Comparison of ENCODE assay signal across 13 mouse cellular contexts in the genomic region with DNA sequence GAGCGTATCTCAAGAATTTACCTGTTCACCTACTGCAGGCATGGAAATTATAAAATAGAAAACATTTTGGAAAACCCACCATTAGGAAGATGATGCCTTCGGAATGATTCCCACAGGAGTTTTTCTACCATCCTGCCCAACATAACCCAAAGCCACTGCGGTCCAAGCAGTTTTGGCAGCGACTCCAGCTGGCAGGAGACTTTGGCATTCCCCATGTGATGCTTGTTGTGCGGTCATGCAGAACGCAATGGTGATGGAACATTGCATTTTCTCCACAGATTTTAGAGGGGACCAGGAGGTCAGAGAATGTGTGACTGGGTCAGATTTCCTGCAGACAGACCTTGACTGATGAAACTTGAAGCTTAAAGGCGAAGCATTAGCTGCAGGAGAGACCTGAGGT.
A peak's percentile ranks its signal among the peaks of the same experiment; 100 is the strongest.
DNase-seq lines count a peak whose midpoint lies in the region; ATAC-seq and TF ChIP-seq lines count a peak whose summit lies in the region.
"Had no signal": no experiment of that assay in that cellular context is flagged by ENCODE, and none has a peak within 500 bp of the region (broad histone marks: within the 10 kb centered on the region; RNA-seq: fewer than 3 reads in every experiment).

No protein-coding gene starts in this region.

- no peak for TF ChIP-seq CTCF in kidney, adult 2 months (conservative IDR thresholded peaks at IDR 0.05; ENCODE audit: insufficient read depth, insufficient read length, low read depth, low read length)

- WGBS in kidney, adult 2 months: 66% methylated on average over 7 of the region's 7 CpGs
- WGBS in kidney, embryonic 14.5 days: 85% methylated on average over 7 of the region's 7 CpGs

- H3K36me3 ChIP-seq in kidney, adult 2 months (ENCODE audit: control insufficient read depth, insufficient read depth, low read length): no peaks in the 10 kb centered on the region
- H3K36me3 ChIP-seq in kidney, embryonic 14.5 days (ENCODE audit: control insufficient read depth, insufficient read depth, low read length): no peaks in the 10 kb centered on the region
- H3K36me3 ChIP-seq: heart, embryonic 12.5 days; stomach, embryonic 15.5 days had no signal

- no peak overlapping the region for H3K9ac ChIP-seq in kidney, embryonic 14.5 days (ENCODE audit: low read depth, low read length)
- H3K9ac ChIP-seq: heart, embryonic 12.5 days; liver, postnatal 0 days; stomach, embryonic 15.5 days had no signal

- no peak overlapping the region for H3K4me2 ChIP-seq in kidney, embryonic 14.5 days (replicated peaks; ENCODE audit: low read depth, low read length)
- H3K4me2 ChIP-seq: heart, embryonic 12.5 days; midbrain, embryonic 11.5 days; stomach, embryonic 15.5 days had no signal

- H3K27me3 ChIP-seq in kidney, adult 2 months (replicated peaks; ENCODE audit: control insufficient read depth, insufficient read depth, low read length): no peaks in the 10 kb centered on the region
- no peaks in the 10 kb centered on the region for H3K27me3 ChIP-seq in kidney, embryonic 14.5 days (ENCODE audit: control insufficient read depth, insufficient read depth, low read length)
- H3K27me3 ChIP-seq: heart, embryonic 12.5 days; stomach, embryonic 15.5 days had no signal

- H3K4me3 ChIP-seq in kidney, adult 2 months (ENCODE audit: insufficient read depth, low read depth, low read length): no peak overlapping the region
- no peak overlapping the region for H3K4me3 ChIP-seq in kidney, embryonic 14.5 days (ENCODE audit: low read length)
- H3K4me3 ChIP-seq: heart, embryonic 12.5 days; stomach, embryonic 15.5 days had no signal

- DNase-seq in kidney, adult 2 months: peak; percentile 70
- DNase-seq in cerebellum, adult 11-12 months: peak; percentile 56
- peak; percentile 87 to 89 for DNase-seq in cerebellum, postnatal 25 days
- DNase-seq in kidney, postnatal 4 days: peak; percentile 14 to 34
- no peak for DNase-seq in heart, adult 8-10 months (ENCODE audit: low spot score)
- no peak for DNase-seq in lung, postnatal 4 days
- DNase-seq: adrenal gland, postnatal 25 days; heart, postnatal 36 days; liver, postnatal 0 days had no signal

- H3K27ac ChIP-seq in kidney, adult 2 months (ENCODE audit: insufficient read depth, low read depth, low read length): no peak overlapping the region
- H3K27ac ChIP-seq in kidney, embryonic 14.5 days (ENCODE audit: low read depth, low read length): no peak overlapping the region
- H3K27ac ChIP-seq: stomach, embryonic 15.5 days had no signal

- H3K9me3 ChIP-seq in kidney, embryonic 14.5 days (ENCODE audit: control insufficient read depth, low read length): no peaks in the 10 kb centered on the region
- H3K9me3 ChIP-seq: heart, embryonic 12.5 days; stomach, embryonic 15.5 days had no signal

- no peak for TF ChIP-seq POLR2A in kidney, adult 2 months (IDR thresholded peaks at IDR 0.05; ENCODE audit: low read depth, low read length)

- no peaks in the 10 kb centered on the region for H3K4me1 ChIP-seq in kidney, adult 2 months (ENCODE audit: control insufficient read depth, insufficient read depth, low read length)
- H3K4me1 ChIP-seq in kidney, embryonic 14.5 days (ENCODE audit: control insufficient read depth, insufficient read depth, low read length): no peaks in the 10 kb centered on the region
- H3K4me1 ChIP-seq: stomach, embryonic 15.5 days had no signal

- ATAC-seq in kidney, embryonic 14.5 days (ENCODE audit: low FRiP score, low TSS enrichment): no peak
- ATAC-seq: liver, postnatal 0 days had no signal

Comparison
In these comparisons a context has a peak if more than half of its experiments do, and no peak if none do; other contexts are left out.
1. DNase-seq: peak in kidney, adult 2 months (single experiment), cerebellum, adult 11-12 months (single experiment), cerebellum, postnatal 25 days (2 of 2) and kidney, postnatal 4 days (2 of 2); none in heart, adult 8-10 months (single experiment) and lung, postnatal 4 days (0 of 2).